Mouse (Mus musculus) heart, embryonic 10.5 days (tissue): ENCODE data around the gene Gm20696. TPM values are rescaled to one million over a fixed set of nuclear protein-coding genes. Genes with fewer than 3 reads are reported as not detected.

Experiments used
- DNase-seq: peaks from one replicate; pipeline ENCODE4 v3.0.0-alpha.2; 2017; ENCODE audit warnings: low spot score
- H3K27ac ChIP-seq: fragments of 300-500 bp; sonication (generic); 2 replicates; pipeline ENCODE4 v1.5.1; 2016; ENCODE audit warnings: mild to moderate bottlenecking
- H3K27me3 ChIP-seq: fragments of 300-500 bp; sonication (generic); 2 replicates; pipeline ENCODE4 v1.6.1; 2016; ENCODE audit warnings: mild to moderate bottlenecking; ENCODE audit not compliant: poor library complexity, insufficient read depth, severe bottlenecking
- H3K36me3 ChIP-seq: fragments of 300-500 bp; sonication (generic); 2 replicates; pipeline ENCODE4 v1.6.1; 2016; ENCODE audit warnings: mild to moderate bottlenecking, moderate library complexity
- H3K4me1 ChIP-seq: fragments of 300-500 bp; sonication (generic); 2 replicates; pipeline ENCODE4 v1.6.1; 2016; ENCODE audit warnings: mild to moderate bottlenecking
- H3K4me3 ChIP-seq: fragments of 300-500 bp; sonication (generic); 2 replicates; pipeline ENCODE4 v1.5.1; 2016; ENCODE audit warnings: mild to moderate bottlenecking, moderate library complexity
- H3K9me3 ChIP-seq: fragments of 300-500 bp; sonication (generic); 2 replicates; pipeline ENCODE4 v1.6.1; 2016; ENCODE audit warnings: mild to moderate bottlenecking, moderate library complexity
- WGBS: fragments of 180-500 bp; shearing (Covaris S2); methylation state at CpG from one replicate; pipeline ENCODE4 v1.1.7; 2016; 5-methylcytosine and 5-hydroxymethylcytosine counted together
- polyA plus RNA-seq: library from polyadenylated mRNA; unstranded; fragments of >200 nt; fragmentation: Nextera tagmentation; extraction: Ambion mirVana; gene quantifications from 2 replicates; pipeline ENCODE4 v1.2.1, GENCODE M21; 2016

Gm20696 gene
- polyA plus RNA-seq, 1 experiment from 2014 or later, result 3.4 TPM

GRCm38 (mm10) chr6:99257676-99258075 is 408.9 kb downstream of the Gm20696 start:
- no peak for DNase-seq
- Histone ChIP-seq H3K27ac (no peak overlapping the region), H3K27me3 (no peaks in the 10 kb centered on the region), H3K36me3 (no peaks in the 10 kb centered on the region), H3K9me3 (no peaks in the 10 kb centered on the region), H3K4me3 (no peak overlapping the region), H3K4me1 (peaks cover 28% of the 10 kb centered on the region)
- WGBS, result 71% methylated on average over 2 of the region's 2 CpGs

GRCm38 (mm10) chr6:99253331-99253730 is 413.3 kb downstream of the Gm20696 start:
- Histone ChIP-seq H3K27me3 (no peaks in the 10 kb centered on the region), H3K4me1 (peaks cover 22% of the 10 kb centered on the region), H3K9me3 (no peaks in the 10 kb centered on the region), H3K36me3 (no peaks in the 10 kb centered on the region), H3K27ac (no peak overlapping the region), H3K4me3 (no peak overlapping the region)
- WGBS, result 69% methylated on average over 8 of the region's 8 CpGs
- no peak for DNase-seq

- no peak overlapping the region for H3K4me3 ChIP-seq
- WGBS, result 90% methylated on average over 5 of the region's 5 CpGs
- H3K27me3 ChIP-seq, result no peaks in the 10 kb centered on the region
- DNase-seq, result no peak
- peaks cover 21% of the 10 kb centered on the region for H3K4me1 ChIP-seq
- no peaks in the 10 kb centered on the region for H3K36me3 ChIP-seq
- H3K9me3 ChIP-seq, result no peaks in the 10 kb centered on the region
- H3K27ac ChIP-seq, result no peak overlapping the region
Measured at GRCm38 (mm10) chr6:99252816-99253215, 413.8 kb downstream of the Gm20696 start.

GRCm38 (mm10) chr6:99251924-99252323 is 414.7 kb downstream of the Gm20696 start:
- Histone ChIP-seq H3K36me3 (no peaks in the 10 kb centered on the region), H3K27me3 (no peaks in the 10 kb centered on the region), H3K27ac (peak overlapping the region; percentile 60), H3K4me1 (peaks cover 21% of the 10 kb centered on the region), H3K4me3 (no peak overlapping the region), H3K9me3 (no peaks in the 10 kb centered on the region)
- WGBS, result 80% methylated on average over 4 of the region's 4 CpGs
- no peak for DNase-seq

GRCm38 (mm10) chr6:99251222-99251621 is 415.4 kb downstream of the Gm20696 start:
- WGBS, result 76% methylated on average over 3 of the region's 3 CpGs
- H3K4me1 ChIP-seq, result peaks cover 21% of the 10 kb centered on the region
- H3K27ac ChIP-seq, result peak overlapping the region; percentile 60
- H3K9me3 ChIP-seq, result no peaks in the 10 kb centered on the region
- DNase-seq, result no peak
- H3K36me3 ChIP-seq, result no peaks in the 10 kb centered on the region
- no peak overlapping the region for H3K4me3 ChIP-seq
- H3K27me3 ChIP-seq, result no peaks in the 10 kb centered on the region

- H3K4me3 ChIP-seq, result no peak overlapping the region
- peaks cover 21% of the 10 kb centered on the region for H3K4me1 ChIP-seq
- 84% methylated on average over 5 of the region's 5 CpGs for WGBS
- H3K36me3 ChIP-seq, result no peaks in the 10 kb centered on the region
- DNase-seq, result no peak
- H3K27me3 ChIP-seq, result no peaks in the 10 kb centered on the region
- H3K27ac ChIP-seq, result no peak overlapping the region
- no peaks in the 10 kb centered on the region for H3K9me3 ChIP-seq
Measured at GRCm38 (mm10) chr6:99249496-99250030, 417.0 kb downstream of the Gm20696 start.

GRCm38 (mm10) chr6:99248396-99248795 is 418.2 kb downstream of the Gm20696 start:
- no peak for DNase-seq
- no peaks in the 10 kb centered on the region for H3K9me3 ChIP-seq
- no peak overlapping the region for H3K4me3 ChIP-seq
- H3K27ac ChIP-seq, result no peak overlapping the region
- H3K36me3 ChIP-seq, result no peaks in the 10 kb centered on the region
- 85% methylated on average over 8 of the region's 8 CpGs for WGBS
- H3K27me3 ChIP-seq, result no peaks in the 10 kb centered on the region
- H3K4me1 ChIP-seq, result peaks cover 17% of the 10 kb centered on the region

- Histone ChIP-seq H3K36me3 (no peaks in the 10 kb centered on the region), H3K27ac (no peak overlapping the region), H3K4me3 (no peak overlapping the region), H3K27me3 (no peaks in the 10 kb centered on the region), H3K4me1 (peaks cover 15% of the 10 kb centered on the region; the same call in 1 of the 2 replicates), H3K9me3 (no peaks in the 10 kb centered on the region)
- DNase-seq, result no peak
- 89% methylated on average over 10 of the region's 10 CpGs for WGBS
Measured at GRCm38 (mm10) chr6:99241625-99242395, 424.8 kb downstream of the Gm20696 start.

GRCm38 (mm10) chr6:99240764-99241163 is 425.8 kb downstream of the Gm20696 start:
- Histone ChIP-seq H3K27me3 (no peaks in the 10 kb centered on the region), H3K36me3 (no peaks in the 10 kb centered on the region), H3K27ac (no peak overlapping the region), H3K4me1 (peaks cover 24% of the 10 kb centered on the region), H3K4me3 (no peak overlapping the region), H3K9me3 (no peaks in the 10 kb centered on the region)
- DNase-seq, result no peak

- Histone ChIP-seq H3K27ac (no peak overlapping the region), H3K9me3 (no peaks in the 10 kb centered on the region), H3K36me3 (no peaks in the 10 kb centered on the region), H3K4me3 (no peak overlapping the region), H3K27me3 (no peaks in the 10 kb centered on the region), H3K4me1 (peaks cover 37% of the 10 kb centered on the region)
- 65% methylated on average over 8 of the region's 8 CpGs for WGBS
- DNase-seq, result no peak
Measured at GRCm38 (mm10) chr6:99235588-99235987, 431.0 kb downstream of the Gm20696 start.

GRCm38 (mm10) chr6:99233411-99233810 is 433.2 kb downstream of the Gm20696 start:
- no peak for DNase-seq

GRCm38 (mm10) chr6:99228336-99228870 is 438.2 kb downstream of the Gm20696 start:
- H3K36me3 ChIP-seq, result peaks cover 17% of the 10 kb centered on the region; the same call in 1 of the 2 replicates
- WGBS, result 91% methylated on average over 6 of the region's 6 CpGs
- H3K4me3 ChIP-seq, result no peak overlapping the region
- DNase-seq, result no peak
- no peaks in the 10 kb centered on the region for H3K9me3 ChIP-seq
- no peak overlapping the region for H3K27ac ChIP-seq
- peaks cover 20% of the 10 kb centered on the region for H3K4me1 ChIP-seq
- H3K27me3 ChIP-seq, result no peaks in the 10 kb centered on the region

More at GRCm38 (mm10) chr6:99233411-99233810, 433.2 kb downstream of the Gm20696 start:
- H3K4me1 ChIP-seq, result peaks cover 31% of the 10 kb centered on the region
- H3K36me3 ChIP-seq, result 0 out of 2 replicates have a peak, but pooled peaks cover 10% of the 10 kb centered on the region
- 91% methylated on average over 10 of the region's 10 CpGs for WGBS
- no peak overlapping the region for H3K4me3 ChIP-seq
- H3K27ac ChIP-seq, result no peak overlapping the region
- H3K27me3 ChIP-seq, result no peaks in the 10 kb centered on the region
- H3K9me3 ChIP-seq, result no peaks in the 10 kb centered on the region

- H3K4me3 ChIP-seq, result no peak overlapping the region
- no peaks in the 10 kb centered on the region for H3K9me3 ChIP-seq
- H3K27me3 ChIP-seq, result no peaks in the 10 kb centered on the region
- DNase-seq, result no peak
- 0 out of 2 replicates have a peak overlapping the region, but pooled peaks have one; percentile 29 for H3K27ac ChIP-seq
- H3K36me3 ChIP-seq, result 0 out of 2 replicates have a peak, but pooled peaks cover 4% of the 10 kb centered on the region
- peaks cover 19% of the 10 kb centered on the region for H3K4me1 ChIP-seq
- 78% methylated on average over 5 of the region's 5 CpGs for WGBS
Measured at GRCm38 (mm10) chr6:99221147-99221546, 445.4 kb downstream of the Gm20696 start.
